Mouse (Mus musculus) olfactory bulb, adult 2 months (tissue): ENCODE data around the gene Adamtsl5.

Experiments used
- CTCF ChIP-seq: fragments of 200-500 bp; IDR thresholded peaks from 2 replicates; pipeline ENCODE4 v1.5.1; 2012; ENCODE audit warnings: low read depth, mild to moderate bottlenecking, low read length, moderate library complexity; ENCODE audit not compliant: insufficient read depth
- POLR2A ChIP-seq: fragments of 200-500 bp; IDR thresholded peaks from 2 replicates; pipeline ENCODE4 v1.6.1; 2012; ENCODE audit warnings: mild to moderate bottlenecking, low read depth, low read length, moderate library complexity; ENCODE audit not compliant: insufficient read depth

GRCm38 (mm10) chr10:80302082-80302355, 46.2 kb downstream of the Adamtsl5 start:
- TF ChIP-seq CTCF (no peak), POLR2A (no peak)
